Mouse (Mus musculus) midbrain, embryonic 10.5 days (tissue): ENCODE data around the gene Ngly1. TPM values are rescaled to one million over a fixed set of nuclear protein-coding genes. Genes with fewer than 3 reads are reported as not detected.
A peak's percentile ranks its signal among the peaks of the same experiment; 100 is the strongest.

Experiments
- DNase-seq: peaks from one replicate; pipeline ENCODE4 v3.0.0-alpha.2; 2017; ENCODE audit warnings: low spot score
- H3K27ac ChIP-seq: fragments of 300-500 bp; sonication (generic); replicated peaks from 2 replicates; pipeline ENCODE4 v1.5.1; 2016; ENCODE audit warnings: mild to moderate bottlenecking
- H3K27me3 ChIP-seq: fragments of 300-500 bp; sonication (generic); 2 replicates; pipeline ENCODE4 v1.6.1; 2016; ENCODE audit warnings: low read depth, mild to moderate bottlenecking; ENCODE audit not compliant: poor library complexity, severe bottlenecking
- H3K36me3 ChIP-seq: fragments of 300-500 bp; sonication (generic); 2 replicates; pipeline ENCODE4 v1.6.1; 2016; ENCODE audit warnings: mild to moderate bottlenecking, moderate library complexity
- H3K4me1 ChIP-seq: fragments of 300-500 bp; sonication (generic); 2 replicates; pipeline ENCODE4 v1.6.1; 2016
- H3K4me3 ChIP-seq: fragments of 300-500 bp; sonication (generic); 2 replicates; pipeline ENCODE4 v1.5.1; 2016; ENCODE audit warnings: mild to moderate bottlenecking, moderate library complexity
- H3K9me3 ChIP-seq: fragments of 300-500 bp; sonication (generic); replicated peaks from 2 replicates; pipeline ENCODE4 v1.6.1; 2016; ENCODE audit warnings: mild to moderate bottlenecking
- WGBS: fragments of 180-500 bp; shearing (Covaris S2); methylation state at CpG from one replicate; pipeline ENCODE4 v1.1.7; 2016; 5-methylcytosine and 5-hydroxymethylcytosine counted together
- polyA plus RNA-seq: library from polyadenylated mRNA; unstranded; fragments of >200 nt; fragmentation: Nextera tagmentation; extraction: Ambion mirVana; gene quantifications from 2 replicates; pipeline ENCODE4 v1.2.1, GENCODE M21; 2016

Gene Ngly1
- polyA plus RNA-seq = 14.3 and 18.5 TPM in 2 replicates

DNA sequence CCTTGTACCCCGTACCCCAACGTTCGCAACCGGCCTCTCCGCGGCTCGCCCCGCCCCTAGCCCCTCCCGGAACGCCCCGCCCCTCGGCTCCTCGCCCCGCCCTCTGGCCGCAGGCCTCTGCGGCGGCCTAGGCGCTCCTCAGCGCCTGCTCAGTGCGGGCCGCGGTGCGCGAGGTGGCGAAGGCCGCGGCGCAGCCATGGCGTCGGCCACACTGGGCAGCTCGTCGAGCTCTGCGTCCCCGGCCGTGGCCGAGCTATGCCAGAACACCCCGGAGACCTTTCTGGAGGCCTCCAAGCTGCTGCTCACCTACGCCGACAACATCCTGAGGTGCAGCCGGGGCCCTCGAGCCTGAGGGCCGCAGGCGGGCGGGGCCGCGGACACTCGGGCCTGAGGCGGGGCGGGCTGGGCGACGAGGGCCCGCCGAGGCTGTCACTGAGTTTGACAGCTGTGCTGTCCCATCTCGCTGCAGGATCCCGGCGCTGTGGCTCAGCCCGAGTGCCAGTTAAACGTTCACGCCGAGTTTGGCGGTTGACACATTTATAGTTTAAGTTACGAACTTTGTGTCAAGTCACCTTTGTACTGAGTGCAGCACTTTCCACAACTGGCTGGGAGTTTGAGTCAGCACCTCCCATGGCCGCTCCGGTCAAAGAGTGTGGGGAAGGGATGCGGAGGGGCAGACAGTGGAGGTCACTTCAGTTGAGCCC, at the start of gene Ngly1, which contains the start of gene Oxsm:
Ngly1 (plus strand) TSS at position 110 of the 704 bp plus-strand sequence.
Oxsm (minus strand) TSS at position 638 of the 704 bp plus-strand sequence.
- Histone ChIP-seq H3K4me1 (peaks cover 17% of the 10 kb centered on the region), H3K27me3 (no peaks in the 10 kb centered on the region), H3K9me3 (no peaks in the 10 kb centered on the region), H3K36me3 (no peaks in the 10 kb centered on the region), H3K4me3 (peak within 1 kb of the TSS; percentile 75), H3K27ac (peak within 1 kb of the TSS; percentile 98)
- under 1% methylated on average over 65 of the region's 65 CpGs for WGBS
- peak; percentile 88 for DNase-seq

DNA sequence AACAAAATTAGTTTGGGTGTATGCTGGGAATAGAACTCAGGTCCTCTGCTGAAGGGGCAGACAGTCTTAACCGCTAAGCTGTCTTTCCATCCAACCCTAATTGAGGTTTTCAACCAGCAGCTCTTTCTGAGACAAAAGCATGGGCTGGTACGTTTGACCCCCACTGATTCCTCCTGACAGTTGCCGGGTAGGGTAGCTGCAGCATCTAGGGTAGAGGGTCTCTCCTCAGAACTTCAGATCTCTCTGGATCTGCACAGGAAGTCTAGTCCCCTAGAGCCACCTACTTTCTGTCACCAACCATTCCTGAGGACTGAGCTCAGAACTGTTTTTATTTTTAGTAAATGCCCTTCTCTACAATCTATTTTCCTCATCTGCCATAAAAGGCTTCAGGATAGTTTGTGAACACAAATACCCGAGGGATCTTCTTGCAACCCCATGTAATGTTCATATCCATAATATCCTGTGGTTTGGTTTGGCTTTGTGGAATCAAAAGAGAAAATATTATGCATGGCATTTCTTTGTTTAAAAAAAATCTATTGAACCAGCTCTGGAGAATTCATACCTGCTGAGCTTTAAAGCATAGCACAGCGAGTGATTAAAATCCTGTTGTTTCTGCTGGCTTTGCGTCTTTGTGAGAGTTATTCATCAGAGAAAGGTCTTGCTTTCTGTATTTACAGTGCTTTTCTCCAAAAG, 48.7 kb upstream of the Ngly1 start:
- WGBS = 28% methylated on average over 6 of the region's 6 CpGs
- Histone ChIP-seq H3K9me3 (no peaks in the 10 kb centered on the region), H3K36me3 (no peaks in the 10 kb centered on the region), H3K27ac (peak overlapping the region; percentile 49; the same call in 1 of the 2 replicates), H3K27me3 (no peaks in the 10 kb centered on the region), H3K4me3 (no peak overlapping the region), H3K4me1 (peaks cover 17% of the 10 kb centered on the region)
- DNase-seq = no peak

DNA sequence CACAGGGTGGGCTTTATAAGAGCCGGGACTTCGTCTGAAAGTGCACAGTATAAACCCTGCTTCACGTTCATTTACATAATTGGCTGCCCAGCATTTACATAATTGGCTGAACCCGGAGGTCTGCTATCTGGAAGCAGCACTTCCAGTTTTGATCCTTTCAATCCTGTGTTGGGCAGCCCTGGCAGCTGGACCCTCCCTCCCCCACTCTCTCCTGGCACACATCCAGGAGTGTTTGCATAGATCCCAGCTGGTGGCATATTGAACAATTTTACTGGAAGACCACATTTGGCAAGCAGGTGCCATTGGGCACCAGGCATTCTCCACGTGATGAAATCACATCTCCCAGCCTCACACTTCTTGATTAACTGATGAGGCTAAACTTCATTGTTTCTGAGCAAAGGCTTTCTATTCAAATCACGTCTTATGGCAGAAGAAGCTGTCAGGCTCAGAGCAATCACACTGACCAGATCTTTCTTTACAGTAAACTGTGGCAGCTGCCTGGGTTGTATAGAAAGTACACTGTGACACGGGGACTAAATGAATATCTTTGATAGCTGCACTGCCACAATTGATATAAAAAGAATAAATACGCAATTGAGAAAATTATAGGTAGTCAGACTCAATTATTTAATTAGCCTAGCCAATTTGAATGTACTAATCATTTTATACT, 48.0 kb upstream of the Ngly1 start:
- Histone ChIP-seq H3K27me3 (no peaks in the 10 kb centered on the region), H3K4me3 (no peak overlapping the region), H3K27ac (peak overlapping the region; percentile 49; the same call in 1 of the 2 replicates), H3K4me1 (peaks cover 17% of the 10 kb centered on the region), H3K9me3 (no peaks in the 10 kb centered on the region), H3K36me3 (no peaks in the 10 kb centered on the region)
- 35% methylated on average over 8 of the region's 8 CpGs for WGBS
- DNase-seq = peak; percentile 28

DNA sequence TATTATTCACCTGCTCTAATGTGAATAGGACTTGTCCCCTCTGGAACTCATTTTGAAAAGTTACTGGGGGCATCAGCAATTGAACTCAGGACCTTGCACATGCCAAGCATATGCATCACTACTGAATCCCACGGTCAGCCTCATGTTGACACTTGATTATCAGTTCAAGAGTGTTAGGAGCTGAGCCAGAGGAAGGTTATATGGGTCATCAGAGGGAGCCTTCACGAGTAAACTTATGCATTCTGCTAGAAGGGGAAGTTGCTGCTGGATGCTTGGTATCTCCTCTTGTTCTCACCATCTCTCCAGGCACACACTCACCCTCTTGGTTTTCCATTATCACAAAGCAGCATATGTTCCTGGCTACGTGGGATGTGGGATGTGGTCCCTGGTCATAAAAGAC, 47.4 kb upstream of the Ngly1 start:
- no peaks in the 10 kb centered on the region for H3K9me3 ChIP-seq
- 60% methylated on average over 3 of the region's 3 CpGs for WGBS
- no peaks in the 10 kb centered on the region for H3K36me3 ChIP-seq
- H3K4me1 ChIP-seq = peaks cover 17% of the 10 kb centered on the region
- no peaks in the 10 kb centered on the region for H3K27me3 ChIP-seq
- H3K4me3 ChIP-seq = no peak overlapping the region
- no peak overlapping the region for H3K27ac ChIP-seq
- DNase-seq = no peak

DNA sequence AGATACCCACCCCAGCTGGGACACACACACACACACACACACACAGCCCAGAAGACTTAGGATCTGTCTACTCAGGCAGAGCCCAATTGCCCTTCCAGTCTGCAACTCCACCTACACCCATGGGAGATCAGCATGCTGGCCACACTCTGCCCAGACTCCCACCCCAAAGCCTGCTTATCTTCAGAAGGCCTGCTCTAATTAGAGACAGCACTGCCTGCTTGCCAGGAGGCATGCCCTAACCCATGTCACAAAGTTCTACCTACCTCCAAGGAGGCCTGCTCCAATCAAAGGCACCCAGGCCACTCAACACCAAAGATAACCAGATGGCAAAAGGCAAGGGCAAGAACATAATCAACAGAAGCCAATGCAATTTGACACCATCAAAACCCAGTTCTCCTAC, 41.4 kb upstream of the Ngly1 start:
- H3K36me3 ChIP-seq = no peaks in the 10 kb centered on the region
- DNase-seq = no peak
- H3K4me3 ChIP-seq = no peak overlapping the region
- no peaks in the 10 kb centered on the region for H3K9me3 ChIP-seq
- H3K4me1 ChIP-seq = no peaks in the 10 kb centered on the region
- H3K27me3 ChIP-seq = no peaks in the 10 kb centered on the region
- no peak overlapping the region for H3K27ac ChIP-seq

DNA sequence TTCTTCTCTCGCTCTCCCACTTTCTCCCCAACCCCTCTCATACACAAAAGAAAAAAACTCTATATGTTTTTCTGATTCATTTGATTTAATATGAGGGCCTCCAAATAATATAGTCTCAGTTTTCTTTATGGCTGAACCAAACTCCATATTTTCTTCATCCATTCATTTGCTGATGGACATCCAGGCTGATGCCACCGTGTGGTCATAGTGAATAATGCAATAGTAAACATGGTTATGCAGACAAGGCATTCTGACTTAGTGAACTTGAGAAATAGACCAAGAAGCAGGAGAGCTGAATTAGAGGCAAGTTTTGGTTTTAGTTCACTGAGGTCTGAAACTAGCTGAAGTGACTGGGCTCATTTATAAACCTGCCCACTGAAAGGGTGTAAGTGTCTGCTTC, 30.1 kb upstream of the Ngly1 start:
- WGBS = 61% methylated on average over 2 of the region's 2 CpGs
- DNase-seq = no peak

DNA sequence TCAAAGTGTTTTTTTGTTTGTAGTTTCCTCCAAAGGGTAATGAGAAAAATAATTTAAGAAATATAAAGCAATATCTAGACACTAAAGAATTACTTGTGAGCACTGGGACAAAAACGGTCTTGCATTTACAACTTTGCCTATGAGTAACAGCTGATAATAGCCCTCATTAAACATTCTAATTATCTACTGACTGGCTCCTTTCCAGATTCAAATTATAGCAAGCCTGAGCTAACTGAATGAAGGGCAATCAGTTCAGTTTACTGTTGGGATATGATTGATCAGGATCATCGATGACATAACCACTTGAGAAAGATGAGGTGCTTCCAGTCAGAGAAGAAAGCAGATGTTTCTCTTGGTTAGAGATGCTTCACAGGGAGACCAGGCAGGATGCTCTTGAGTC, 19.7 kb upstream of the Ngly1 start:
- Histone ChIP-seq H3K36me3 (no peaks in the 10 kb centered on the region), H3K27me3 (no peaks in the 10 kb centered on the region), H3K4me1 (no peaks in the 10 kb centered on the region), H3K4me3 (no peak overlapping the region), H3K27ac (no peak overlapping the region), H3K9me3 (no peaks in the 10 kb centered on the region)
- WGBS = 90% methylated on average over 2 of the region's 2 CpGs
- DNase-seq = no peak

More for the DNA sequence above, 30.1 kb upstream of the Ngly1 start:
- H3K4me3 ChIP-seq = no peak overlapping the region
- no peaks in the 10 kb centered on the region for H3K36me3 ChIP-seq
- no peaks in the 10 kb centered on the region for H3K4me1 ChIP-seq
- no peaks in the 10 kb centered on the region for H3K9me3 ChIP-seq
- no peak overlapping the region for H3K27ac ChIP-seq
- no peaks in the 10 kb centered on the region for H3K27me3 ChIP-seq

DNA sequence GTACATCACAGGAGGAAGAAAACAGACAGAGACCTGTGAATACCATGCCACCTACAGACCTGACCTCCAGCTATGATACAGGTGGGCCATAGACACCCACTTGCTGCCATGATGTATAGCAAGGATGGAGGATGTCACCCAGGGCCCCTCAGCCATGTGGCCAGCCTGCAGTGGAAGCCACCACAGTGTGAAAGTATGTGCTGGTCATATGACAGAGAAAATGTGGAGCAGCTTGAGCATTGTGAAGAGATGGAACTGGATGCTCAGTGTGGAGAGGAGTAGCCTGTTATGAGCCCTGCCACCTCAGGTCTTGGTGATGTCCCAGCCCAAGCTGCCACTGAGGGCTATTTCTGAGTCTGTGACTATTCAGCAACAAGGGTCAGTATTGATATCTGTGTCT, 18.5 kb upstream of the Ngly1 start:
- no peak for DNase-seq
- H3K27me3 ChIP-seq = no peaks in the 10 kb centered on the region
- no peak overlapping the region for H3K4me3 ChIP-seq
- no peaks in the 10 kb centered on the region for H3K36me3 ChIP-seq
- H3K4me1 ChIP-seq = no peaks in the 10 kb centered on the region
- H3K9me3 ChIP-seq = no peaks in the 10 kb centered on the region
- H3K27ac ChIP-seq = no peak overlapping the region

DNA sequence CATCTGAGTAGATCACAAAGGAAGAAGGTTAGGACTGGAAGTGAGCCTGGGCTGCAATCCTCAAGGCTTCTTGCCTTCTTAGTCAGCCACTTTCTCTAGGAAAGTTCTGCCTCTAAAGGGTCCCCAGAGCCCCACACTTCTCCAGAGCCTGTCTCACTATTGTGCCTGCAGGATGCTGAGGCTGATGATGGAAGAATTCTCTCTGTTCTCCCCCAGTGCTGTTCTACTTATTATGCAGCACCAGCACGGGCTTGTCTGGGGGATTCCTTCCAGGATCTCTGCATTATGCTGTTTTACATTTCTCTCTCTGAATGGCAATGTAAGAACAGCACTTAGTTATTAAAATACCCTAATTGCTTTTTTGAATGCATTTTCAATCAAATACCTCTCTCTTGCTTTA, 15.6 kb upstream of the Ngly1 start:
- H3K27me3 ChIP-seq = no peaks in the 10 kb centered on the region
- H3K4me1 ChIP-seq = no peaks in the 10 kb centered on the region
- no peak for DNase-seq
- H3K27ac ChIP-seq = no peak overlapping the region
- no peak overlapping the region for H3K4me3 ChIP-seq
- peaks cover 6% of the 10 kb centered on the region for H3K9me3 ChIP-seq
- WGBS = 47% methylated on average over 1 of the region's 1 CpGs
- H3K36me3 ChIP-seq = no peaks in the 10 kb centered on the region

DNA sequence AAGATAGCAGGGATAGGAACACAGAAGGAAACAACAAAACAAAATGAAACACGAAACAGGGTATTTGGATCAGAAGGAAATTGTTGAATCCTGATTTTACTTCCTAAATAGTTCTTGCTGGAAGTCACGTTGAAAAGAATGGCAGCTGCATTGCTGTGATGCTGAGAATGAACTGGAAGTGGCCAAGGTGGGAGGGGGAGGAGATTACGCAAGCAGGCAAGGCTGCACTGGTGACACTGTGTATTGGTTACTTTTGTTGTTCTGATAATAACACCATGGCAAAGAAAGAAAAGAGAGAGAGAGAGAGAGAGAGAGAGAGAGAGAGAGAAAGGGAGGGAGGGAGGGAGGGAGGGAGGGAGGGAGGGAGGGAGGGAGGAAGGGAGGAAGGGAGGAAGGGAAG, 12.6 kb upstream of the Ngly1 start:
- Histone ChIP-seq H3K4me1 (no peaks in the 10 kb centered on the region), H3K36me3 (0 out of 2 replicates have a peak, but pooled peaks cover 3% of the 10 kb centered on the region), H3K9me3 (peaks cover 6% of the 10 kb centered on the region), H3K27ac (no peak overlapping the region), H3K4me3 (no peak overlapping the region), H3K27me3 (no peaks in the 10 kb centered on the region)
- 68% methylated on average over 2 of the region's 3 CpGs for WGBS
- DNase-seq = no peak

DNA sequence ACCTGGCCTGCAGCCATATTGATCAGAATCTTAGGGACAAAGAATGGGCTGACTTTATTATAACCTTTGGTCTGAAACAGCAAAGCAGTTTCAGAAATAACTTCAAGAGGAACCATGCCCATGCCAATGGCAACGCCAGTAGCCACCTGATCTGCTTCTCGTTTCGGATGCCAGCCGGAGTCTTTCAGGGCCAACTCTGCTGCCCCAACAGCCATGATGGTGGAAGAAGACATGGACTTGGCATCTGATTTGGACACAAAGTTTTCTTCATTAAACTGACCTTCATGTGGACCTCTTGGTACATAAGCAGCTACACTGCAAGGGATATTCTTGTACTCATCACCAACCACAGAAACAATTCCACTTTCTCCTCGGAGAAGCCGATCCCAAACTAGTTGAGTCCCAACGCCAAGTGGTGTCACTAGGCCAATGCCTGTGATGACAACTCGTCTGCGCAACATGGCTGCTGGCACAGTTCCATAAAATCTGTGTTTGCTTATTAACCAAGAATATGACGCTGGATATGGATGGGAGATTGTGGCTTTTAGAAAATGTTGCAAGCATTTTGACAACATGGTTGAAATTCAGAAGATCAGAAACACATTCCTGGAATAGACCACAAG, 6.8 kb upstream of the Ngly1 start:
- H3K4me3 ChIP-seq = peak overlapping the region; percentile 63
- peak overlapping the region; percentile 88; the same call in 1 of the 2 replicates for H3K27ac ChIP-seq
- DNase-seq = no peak
- H3K27me3 ChIP-seq = no peaks in the 10 kb centered on the region
- 0 out of 2 replicates have a peak, but pooled peaks cover 3% of the 10 kb centered on the region for H3K36me3 ChIP-seq
- 98% methylated on average over 10 of the region's 10 CpGs for WGBS
- H3K9me3 ChIP-seq = peaks cover 4% of the 10 kb centered on the region
- H3K4me1 ChIP-seq = peaks cover 17% of the 10 kb centered on the region

DNA sequence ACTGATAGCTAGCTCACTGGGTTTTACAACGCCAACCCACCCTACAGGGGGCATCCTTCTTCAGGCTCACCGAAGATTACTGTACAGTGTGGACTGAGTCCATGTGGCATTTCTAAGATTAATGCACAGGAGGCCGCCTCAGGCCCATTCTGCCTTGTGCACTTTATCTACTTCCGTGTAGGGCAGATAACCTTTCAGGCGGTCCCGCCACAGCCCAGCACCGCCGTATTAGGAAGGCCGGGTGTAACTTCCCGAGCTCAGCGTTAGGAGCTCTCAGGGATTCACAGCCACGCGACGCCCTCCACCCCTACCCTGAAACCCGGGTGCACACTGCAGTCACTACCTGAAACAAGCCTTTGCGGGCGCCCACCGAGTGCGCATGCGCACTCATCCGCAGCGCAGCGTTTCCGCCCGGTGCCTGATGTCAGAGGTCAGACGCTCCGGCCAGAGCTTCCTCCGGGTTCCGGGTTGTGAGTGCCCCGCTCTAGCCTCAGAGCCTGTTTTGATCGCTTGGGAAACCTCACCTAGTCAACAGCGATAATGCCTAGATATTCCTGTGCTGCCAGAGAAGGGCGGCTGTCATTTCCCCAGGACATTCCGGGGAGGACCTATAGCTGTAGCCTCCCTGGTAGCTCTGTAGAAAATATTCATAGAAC, 6.0 kb upstream of the Ngly1 start:
- H3K27me3 ChIP-seq = no peaks in the 10 kb centered on the region
- 0 out of 2 replicates have a peak, but pooled peaks cover 3% of the 10 kb centered on the region for H3K36me3 ChIP-seq
- H3K27ac ChIP-seq = peak overlapping the region; percentile 88
- DNase-seq = peak; percentile 88
- H3K9me3 ChIP-seq = no peaks in the 10 kb centered on the region
- H3K4me3 ChIP-seq = peak overlapping the region; percentile 63
- WGBS = 6% methylated on average over 34 of the region's 34 CpGs
- H3K4me1 ChIP-seq = peaks cover 17% of the 10 kb centered on the region
